Mouse (Mus musculus) midbrain, embryonic 14.5 days (tissue): ENCODE measurements around the gene Furin. TPM values are rescaled to one million over a fixed set of nuclear protein-coding genes. Genes with fewer than 3 reads are reported as not detected.

ENCODE experiments used
- ATAC-seq: fragments of 200-750 bp; cut with Nextera tagmentation; 2 replicates; pipeline ENCODE4 v1.8.0; 2017; ENCODE audit warnings: moderate number of reproducible peaks, moderate library complexity; ENCODE audit not compliant: low FRiP score, low TSS enrichment
- DNase-seq: peaks from one replicate; pipeline ENCODE4 v3.0.0-alpha.2; 2015
- H3K27ac ChIP-seq: fragments of 300-500 bp; sonication (generic); replicated peaks from 2 replicates; pipeline ENCODE4 v1.5.1; 2014; ENCODE audit warnings: mild to moderate bottlenecking, low read depth, low read length, moderate library complexity
- H3K27me3 ChIP-seq: fragments of 300-500 bp; sonication (generic); 2 replicates; pipeline ENCODE4 v1.6.1; 2014; ENCODE audit warnings: low read length, control low read depth, mixed read lengths; ENCODE audit not compliant: control insufficient read depth, insufficient read depth
- H3K36me3 ChIP-seq: fragments of 300-500 bp; sonication (generic); 2 replicates; pipeline ENCODE4 v1.6.1; 2014; ENCODE audit warnings: low read length, control low read depth; ENCODE audit not compliant: control insufficient read depth, insufficient read depth
- H3K4me1 ChIP-seq: fragments of 300-500 bp; sonication (generic); 2 replicates; pipeline ENCODE4 v1.6.1; 2014; ENCODE audit warnings: mild to moderate bottlenecking, antibody characterized with exemption, low read length, control low read depth; ENCODE audit not compliant: control insufficient read depth, insufficient read depth
- H3K4me2 ChIP-seq: fragments of 300-500 bp; sonication (generic); 2 replicates; pipeline ENCODE4 v1.6.1; 2014; ENCODE audit warnings: mild to moderate bottlenecking, low read length, moderate library complexity
- H3K4me3 ChIP-seq: fragments of 300-500 bp; sonication (generic); replicated peaks from 2 replicates; pipeline ENCODE4 v1.5.1; 2014; ENCODE audit warnings: low read depth, low read length
- H3K9ac ChIP-seq: fragments of 300-500 bp; sonication (generic); replicated peaks from 2 replicates; pipeline ENCODE4 v1.6.1; 2014; ENCODE audit warnings: mild to moderate bottlenecking, low read length, moderate library complexity
- H3K9me3 ChIP-seq: fragments of 300-500 bp; sonication (generic); 2 replicates; pipeline ENCODE4 v1.6.1; 2016; ENCODE audit warnings: low read length, control low read depth, mixed read lengths; ENCODE audit not compliant: control insufficient read depth
- WGBS: fragments of 180-500 bp; shearing (Covaris S2); extraction: QIAGEN DNeasy Blood & Tissue Kit; methylation state at CpG from one replicate; pipeline ENCODE4 v1.1.7; 2014; 5-methylcytosine and 5-hydroxymethylcytosine counted together
- polyA plus RNA-seq: library from polyadenylated mRNA; unstranded; fragments of >200 nt; fragmentation: Nextera tagmentation; extraction: Ambion mirVana; gene quantifications from 2 replicates; pipeline ENCODE4 v1.2.1, GENCODE M21; 2014

Gene Furin
- polyA plus RNA-seq, result 4.6 and 4.9 TPM in 2 replicates

DNA sequence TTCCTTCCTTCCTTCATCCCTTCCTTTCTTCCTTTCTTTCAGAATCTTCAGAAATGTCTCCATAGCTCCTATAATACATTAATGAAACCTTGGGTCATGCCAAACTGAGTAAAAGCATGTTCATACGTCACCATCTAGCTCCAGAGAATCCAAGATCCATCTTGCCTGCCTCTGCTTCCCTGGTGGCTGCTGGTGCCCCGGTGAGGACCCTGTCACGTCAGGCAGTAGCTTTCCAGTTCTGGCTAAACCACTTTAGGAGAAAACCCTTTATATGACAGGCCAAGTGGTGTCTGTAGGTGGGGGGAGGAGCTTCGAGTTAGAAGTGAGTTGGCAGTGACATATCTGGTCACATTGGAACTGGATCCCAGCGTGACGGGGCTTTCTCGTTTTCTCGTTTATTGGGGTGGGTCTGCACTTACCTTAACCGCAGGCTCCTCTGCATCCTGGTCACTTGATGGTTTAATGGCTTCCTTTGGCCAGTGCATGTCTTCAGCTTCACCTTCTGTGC is at the start of gene Furin:
TSS of gene Furin (minus strand) at position 249 of the 508 bp plus-strand sequence.
- Histone ChIP-seq H3K4me2 (no peak within 1 kb of the TSS), H3K9me3 (no peaks in the 10 kb centered on the region), H3K36me3 (no peaks in the 10 kb centered on the region), H3K27me3 (0 out of 2 replicates have a peak, but pooled peaks cover 8% of the 10 kb centered on the region), H3K9ac (no peak within 1 kb of the TSS), H3K4me3 (no peak within 1 kb of the TSS), H3K27ac (no peak within 1 kb of the TSS), H3K4me1 (peaks cover 14% of the 10 kb centered on the region)
- 83% methylated on average over 9 of the region's 9 CpGs for WGBS
- ATAC-seq (no peak), DNase-seq (no peak)

DNA sequence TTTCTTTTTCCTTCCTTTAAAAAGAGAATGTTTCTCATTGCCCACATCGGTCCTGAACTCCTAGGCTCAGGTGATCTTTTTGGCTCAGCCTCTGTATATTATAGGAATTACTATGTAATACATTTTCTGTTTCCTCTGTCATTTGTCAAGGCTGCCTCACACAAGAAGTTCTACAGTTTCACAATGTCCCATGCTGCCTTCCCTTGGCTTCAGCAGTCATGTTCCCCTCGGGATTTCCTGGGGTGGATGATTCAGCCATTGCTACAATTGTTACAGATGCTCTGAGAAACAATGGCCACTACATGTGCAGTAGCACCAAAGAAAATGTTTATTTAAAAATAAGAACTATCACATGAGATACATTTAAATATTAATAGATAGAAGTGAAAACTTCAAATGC is 49.5 kb upstream of the Furin start:
- DNase-seq (no peak), ATAC-seq (no peak)
- Histone ChIP-seq H3K9me3 (no peaks in the 10 kb centered on the region), H3K36me3 (peaks cover 29% of the 10 kb centered on the region; the same call in 1 of the 2 replicates), H3K27ac (no peak overlapping the region), H3K4me2 (no peak overlapping the region), H3K4me3 (no peak overlapping the region), H3K9ac (no peak overlapping the region), H3K4me1 (no peaks in the 10 kb centered on the region), H3K27me3 (no peaks in the 10 kb centered on the region)
- WGBS, result 97% methylated on average over 2 of the region's 2 CpGs

DNA sequence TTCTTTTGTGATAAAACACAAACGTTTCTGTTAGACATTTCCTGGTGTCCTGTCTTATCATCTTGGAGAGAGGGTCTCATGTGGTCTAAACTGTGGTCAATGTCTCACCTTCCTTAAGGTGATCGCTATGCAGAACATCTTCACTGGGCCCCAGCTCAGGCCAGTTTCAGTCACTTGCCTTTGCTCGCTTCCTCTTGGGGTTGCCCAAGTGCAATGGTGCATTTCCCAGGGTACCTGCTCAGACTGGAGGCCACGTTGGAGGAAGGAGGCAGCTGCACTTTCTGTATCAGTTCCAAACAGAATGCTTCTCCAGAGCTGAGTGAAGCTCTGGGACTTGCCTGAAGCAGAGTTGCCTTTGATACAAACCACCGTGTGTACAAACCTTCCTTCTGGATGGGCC is 48.8 kb upstream of the Furin start:
- Histone ChIP-seq H3K9me3 (no peaks in the 10 kb centered on the region), H3K9ac (no peak overlapping the region), H3K4me2 (no peak overlapping the region), H3K4me1 (no peaks in the 10 kb centered on the region), H3K36me3 (peaks cover 29% of the 10 kb centered on the region; the same call in 1 of the 2 replicates), H3K27ac (no peak overlapping the region), H3K27me3 (no peaks in the 10 kb centered on the region), H3K4me3 (no peak overlapping the region)
- WGBS, result 95% methylated on average over 5 of the region's 5 CpGs
- no peak for ATAC-seq
- no peak for DNase-seq

DNA sequence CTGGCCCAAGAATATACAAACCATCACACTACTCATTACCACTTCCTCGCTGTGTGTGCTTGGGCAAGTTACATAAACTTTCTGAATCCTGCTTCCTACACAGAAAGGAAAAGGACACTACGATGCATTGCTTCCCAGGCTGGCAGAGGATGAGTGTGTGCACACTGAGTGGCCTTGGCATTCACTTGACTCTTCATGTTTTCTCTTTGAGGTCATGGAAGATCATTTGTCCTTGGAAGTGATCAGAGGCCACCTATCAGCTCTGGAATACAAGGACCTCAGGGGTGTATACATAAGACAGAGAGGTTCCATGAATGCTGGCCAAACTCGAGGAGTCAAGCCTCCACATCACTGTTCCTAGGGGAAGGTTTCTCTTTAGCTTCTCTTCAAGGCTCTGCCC is 47.9 kb upstream of the Furin start:
- DNase-seq, result no peak
- no peak overlapping the region for H3K27ac ChIP-seq
- H3K9me3 ChIP-seq, result no peaks in the 10 kb centered on the region
- no peak overlapping the region for H3K9ac ChIP-seq
- H3K4me3 ChIP-seq, result no peak overlapping the region
- no peak overlapping the region for H3K4me2 ChIP-seq
- 86% methylated on average over 3 of the region's 3 CpGs for WGBS
- no peak for ATAC-seq
- peaks cover 26% of the 10 kb centered on the region; the same call in 1 of the 2 replicates for H3K36me3 ChIP-seq
- no peaks in the 10 kb centered on the region for H3K4me1 ChIP-seq
- H3K27me3 ChIP-seq, result no peaks in the 10 kb centered on the region

DNA sequence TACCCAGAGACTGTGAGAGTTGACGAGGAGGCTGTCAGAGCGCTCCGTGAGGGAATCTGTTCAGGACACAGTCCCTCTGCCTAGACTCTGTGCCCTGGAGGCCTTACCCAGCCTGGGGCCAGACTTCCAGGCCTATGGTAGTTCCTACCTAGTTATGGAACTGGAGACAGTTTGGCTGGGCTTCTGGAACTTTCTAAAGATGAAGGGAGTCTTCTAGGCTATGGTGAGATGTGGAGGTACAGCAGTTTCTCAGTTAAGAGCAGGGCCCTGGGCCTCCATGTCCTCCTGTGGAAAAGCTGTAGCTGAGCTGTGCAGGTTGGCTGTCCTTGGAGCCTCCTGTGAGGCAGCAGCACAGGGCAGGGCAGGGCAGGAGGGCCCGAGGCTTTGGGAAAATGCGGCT is 47.0 kb upstream of the Furin start:
- Histone ChIP-seq H3K36me3 (peaks cover 18% of the 10 kb centered on the region; the same call in 1 of the 2 replicates), H3K4me3 (no peak overlapping the region), H3K27ac (no peak overlapping the region), H3K27me3 (no peaks in the 10 kb centered on the region), H3K9ac (no peak overlapping the region), H3K4me1 (no peaks in the 10 kb centered on the region), H3K9me3 (no peaks in the 10 kb centered on the region), H3K4me2 (no peak overlapping the region)
- no peak for DNase-seq
- ATAC-seq, result no peak
- 81% methylated on average over 5 of the region's 5 CpGs for WGBS

DNA sequence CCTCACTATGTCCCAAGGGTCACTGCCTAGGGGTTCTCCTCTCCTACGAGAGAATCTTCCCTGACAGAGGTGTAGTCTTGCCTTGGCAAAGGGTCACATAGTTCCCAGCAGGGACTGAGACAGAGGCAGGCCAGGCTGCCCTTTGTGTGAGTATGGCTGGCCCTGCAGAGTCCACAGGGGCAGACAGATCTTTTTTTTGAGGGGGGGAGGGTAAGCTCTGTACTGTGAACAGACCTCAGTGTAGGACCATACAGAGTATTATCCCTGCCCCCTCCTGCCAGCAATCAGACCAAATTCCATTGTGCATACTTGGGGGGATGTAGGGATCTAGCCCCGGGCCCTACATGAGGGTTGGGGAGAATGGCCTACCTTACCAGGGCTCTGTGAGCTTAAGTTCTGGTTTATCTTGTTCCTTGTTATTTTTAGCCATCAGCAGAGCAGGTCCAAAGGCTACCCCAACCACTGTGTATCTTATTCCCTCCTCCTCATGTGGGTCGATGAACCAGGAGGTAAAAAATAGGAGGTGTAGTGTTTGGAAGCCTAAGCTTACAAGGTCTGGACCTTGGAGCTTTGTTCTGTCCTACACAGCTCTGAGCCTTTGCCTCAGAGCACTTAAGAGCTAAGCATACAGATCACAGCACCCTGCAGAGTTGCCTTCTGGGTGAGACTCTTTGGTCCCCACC is 46.5 kb upstream of the Furin start:
- ATAC-seq (no peak), DNase-seq (no peak)

DNA sequence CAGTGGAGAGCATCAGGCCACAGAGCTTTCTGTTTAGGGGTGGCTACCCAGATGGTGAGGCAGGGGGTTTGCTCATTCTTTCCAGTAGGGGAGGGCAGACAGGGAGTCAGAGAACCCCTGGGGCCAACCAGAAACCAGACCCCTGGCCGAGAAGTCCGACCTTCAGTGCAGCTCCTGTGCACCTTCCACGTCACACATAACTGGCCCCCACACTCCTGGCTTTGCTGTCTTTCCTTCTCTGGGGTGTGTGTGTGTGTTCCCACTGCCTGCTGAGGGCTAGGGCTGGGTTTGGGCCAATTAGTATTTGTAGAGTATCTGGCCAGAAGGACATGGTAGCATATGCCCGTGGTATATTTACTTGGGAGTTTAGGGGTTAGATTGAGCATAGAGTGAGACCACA is 45.1 kb upstream of the Furin start:
- Histone ChIP-seq H3K36me3 (0 out of 2 replicates have a peak, but pooled peaks cover 8% of the 10 kb centered on the region), H3K27ac (no peak overlapping the region), H3K4me2 (no peak overlapping the region), H3K4me3 (no peak overlapping the region), H3K4me1 (no peaks in the 10 kb centered on the region), H3K9ac (no peak overlapping the region), H3K27me3 (no peaks in the 10 kb centered on the region), H3K9me3 (no peaks in the 10 kb centered on the region)
- 84% methylated on average over 4 of the region's 4 CpGs for WGBS
- no peak for DNase-seq
- no peak for ATAC-seq

More for the DNA sequence above, 46.5 kb upstream of the Furin start:
- Histone ChIP-seq H3K9me3 (no peaks in the 10 kb centered on the region), H3K27me3 (no peaks in the 10 kb centered on the region), H3K36me3 (peaks cover 13% of the 10 kb centered on the region; the same call in 1 of the 2 replicates), H3K9ac (no peak overlapping the region), H3K4me3 (no peak overlapping the region), H3K27ac (no peak overlapping the region), H3K4me2 (no peak overlapping the region), H3K4me1 (no peaks in the 10 kb centered on the region)
- 85% methylated on average over 3 of the region's 3 CpGs for WGBS

DNA sequence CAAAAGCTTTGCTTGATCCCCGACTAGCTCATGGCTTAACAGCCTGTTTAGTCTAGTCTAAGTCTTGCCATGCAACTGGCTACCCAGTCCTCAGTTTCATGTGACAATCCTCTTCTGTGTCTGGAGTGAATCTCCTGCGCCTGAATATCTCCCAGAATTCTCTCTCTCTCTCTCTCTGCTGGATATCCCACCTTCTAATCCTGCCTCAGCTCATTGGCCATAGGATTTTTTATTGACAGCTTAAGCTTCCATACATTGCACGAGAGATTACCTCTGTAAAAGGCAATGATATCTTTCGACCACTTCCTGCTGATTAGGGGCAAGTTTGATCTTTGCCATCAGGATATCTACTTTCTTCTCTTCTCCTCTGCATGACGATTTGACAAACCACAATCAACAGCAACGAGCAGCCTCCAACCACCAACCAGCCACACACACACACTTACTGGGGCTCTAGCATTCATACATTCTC is 44.4 kb upstream of the Furin start:
- DNase-seq, result peak; percentile 15
- Histone ChIP-seq H3K27me3 (no peaks in the 10 kb centered on the region), H3K4me3 (no peak overlapping the region), H3K9ac (no peak overlapping the region), H3K4me1 (no peaks in the 10 kb centered on the region), H3K4me2 (no peak overlapping the region), H3K27ac (no peak overlapping the region), H3K36me3 (0 out of 2 replicates have a peak, but pooled peaks cover 8% of the 10 kb centered on the region), H3K9me3 (no peaks in the 10 kb centered on the region)
- no peak for ATAC-seq
- WGBS, result 80% methylated on average over 6 of the region's 6 CpGs

DNA sequence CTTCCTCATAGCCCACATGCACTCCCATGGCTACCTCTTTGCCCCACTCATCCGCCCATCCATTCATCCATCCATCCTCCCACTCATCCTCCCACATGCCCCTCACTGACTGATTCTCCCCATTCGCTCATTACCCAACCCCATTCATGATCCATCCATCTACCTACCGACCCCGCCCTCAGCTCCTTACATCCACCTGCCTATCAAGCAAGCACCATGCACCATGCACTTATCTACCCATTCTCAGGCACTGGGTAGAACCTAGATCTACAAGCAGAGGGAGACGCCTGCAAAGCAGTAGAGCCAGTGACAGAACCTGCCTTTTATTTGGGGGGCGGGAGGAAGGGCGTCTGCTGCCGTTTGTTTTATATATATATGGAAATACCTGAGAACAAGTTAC is 42.1 kb upstream of the Furin start:
- DNase-seq, result no peak
- no peak overlapping the region for H3K4me3 ChIP-seq
- WGBS, result 97% methylated on average over 8 of the region's 8 CpGs
- no peaks in the 10 kb centered on the region for H3K4me1 ChIP-seq
- no peaks in the 10 kb centered on the region for H3K27me3 ChIP-seq
- no peak overlapping the region for H3K9ac ChIP-seq
- no peak overlapping the region for H3K4me2 ChIP-seq
- no peak overlapping the region for H3K27ac ChIP-seq
- no peak for ATAC-seq
- no peaks in the 10 kb centered on the region for H3K9me3 ChIP-seq
- H3K36me3 ChIP-seq, result 0 out of 2 replicates have a peak, but pooled peaks cover 2% of the 10 kb centered on the region
